Mouse (Mus musculus): ENCODE measurements at regions not wholly inside any gene's neighbourhood (a gene's known extent, or its start where the extent isn't known, plus 50 kb on each side); places are given as distances from the start of the nearest gene placed in this dataset.
A peak's percentile ranks its signal among the peaks of the same experiment; 100 is the strongest.

- no peak for DNase-seq (ENCODE audit: low spot score)
These were observed 302.5 kb upstream of the 4931429L15Rik start for GRCm38 (mm10) chr9:46622255-46622654.

GRCm38 (mm10) chr9:46621851-46622250 is 302.1 kb upstream of the 4931429L15Rik start:
- DNase-seq (ENCODE audit: low spot score) = no peak

GRCm38 (mm10) chr9:46610101-46611005 is 290.6 kb upstream of the 4931429L15Rik start:
- no peak for DNase-seq (ENCODE audit: low spot score)

DNA sequence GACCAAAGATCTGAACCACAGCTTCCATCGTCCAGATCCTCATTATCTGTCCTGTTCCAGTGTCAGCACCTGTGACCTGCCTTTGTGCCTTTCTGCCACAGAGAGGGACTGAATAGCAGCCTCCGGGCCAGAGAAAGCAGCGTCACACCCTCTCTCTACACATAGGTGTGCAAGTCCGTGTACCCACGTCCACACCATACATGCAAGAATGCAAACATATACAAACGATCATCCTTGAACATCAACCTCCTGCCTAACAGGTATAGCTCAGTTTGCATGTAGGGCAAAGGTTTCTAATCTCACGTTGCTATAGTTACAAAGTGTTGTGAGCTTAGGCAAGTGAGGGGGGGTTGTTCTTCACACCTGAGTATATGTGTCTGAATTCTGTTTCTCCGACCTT is 288.9 kb upstream of the 4931429L15Rik start:
- DNase-seq (ENCODE audit: low spot score) = no peak

DNA sequence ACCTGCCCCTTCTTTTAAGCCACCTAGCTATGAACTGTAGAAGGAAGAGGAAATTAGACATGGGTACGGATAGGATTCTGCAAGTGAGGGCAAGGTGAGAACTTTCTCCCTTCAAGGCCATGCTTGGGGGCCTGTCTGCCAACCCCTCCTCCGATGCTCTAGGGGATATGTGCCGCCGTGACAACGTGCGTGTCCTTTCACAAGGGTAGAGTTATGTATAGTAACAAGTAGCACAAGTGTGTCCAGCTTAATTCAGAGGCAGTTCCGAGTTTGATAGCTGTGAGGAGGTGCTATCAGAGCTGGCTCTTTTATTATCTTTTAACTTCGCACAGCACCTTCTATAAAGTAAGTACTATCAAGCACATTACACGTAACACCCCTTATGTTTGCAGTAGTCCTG is 281.0 kb upstream of the 4931429L15Rik start:
- no peak for DNase-seq (ENCODE audit: low spot score)

- DNase-seq (ENCODE audit: low spot score) = peak; percentile 12
These were observed 280.3 kb upstream of the 4931429L15Rik start for GRCm38 (mm10) chr9:46599931-46600708.

DNA sequence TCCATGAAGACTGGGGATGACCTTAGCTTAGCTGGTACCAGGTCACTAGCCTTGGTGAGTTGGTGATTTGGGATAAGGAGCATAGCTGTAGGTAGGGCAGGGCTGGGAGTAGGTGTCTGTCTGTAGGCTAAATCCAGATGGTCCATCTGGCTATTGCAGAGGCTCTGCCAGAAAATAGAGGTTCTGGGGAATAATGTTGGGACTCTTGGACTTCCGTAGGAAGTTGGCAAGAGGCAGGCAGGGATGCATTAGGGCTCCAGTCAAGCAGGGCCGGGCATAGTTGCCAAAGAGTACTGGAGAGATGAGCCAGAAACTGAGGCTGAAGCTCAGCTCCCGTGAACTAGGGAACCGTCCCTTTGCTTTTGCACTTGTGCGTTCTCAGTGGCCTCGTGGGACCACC is 278.7 kb upstream of the 4931429L15Rik start:
- no peak for DNase-seq (ENCODE audit: low spot score)

GRCm38 (mm10) chr9:46593444-46593843 is 273.7 kb upstream of the 4931429L15Rik start:
- no peak for DNase-seq (ENCODE audit: low spot score)

DNA sequence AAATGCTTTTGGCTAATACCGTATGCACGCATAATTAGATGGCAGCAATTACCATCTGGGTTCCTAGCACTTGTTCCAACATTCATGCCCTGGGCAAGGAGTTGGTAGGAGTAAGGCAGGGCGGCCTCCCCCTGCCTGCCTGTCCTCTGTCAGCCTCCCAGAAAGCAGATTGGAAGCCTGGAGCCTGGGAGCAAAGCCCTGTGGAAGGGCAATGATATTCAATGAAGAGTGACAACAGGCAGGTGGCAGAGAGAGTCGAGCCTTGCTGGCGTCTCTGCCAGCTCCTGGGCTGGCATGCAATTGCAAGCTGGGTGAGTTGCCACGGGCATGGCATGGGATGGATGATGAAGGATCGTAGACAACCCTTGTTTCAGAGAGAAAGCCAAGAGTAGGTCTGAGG is 273.1 kb upstream of the 4931429L15Rik start:
- no peak for DNase-seq (ENCODE audit: low spot score)

GRCm38 (mm10) chr9:46586818-46587217 is 267.0 kb upstream of the 4931429L15Rik start:
- DNase-seq (ENCODE audit: low spot score) = no peak

DNA sequence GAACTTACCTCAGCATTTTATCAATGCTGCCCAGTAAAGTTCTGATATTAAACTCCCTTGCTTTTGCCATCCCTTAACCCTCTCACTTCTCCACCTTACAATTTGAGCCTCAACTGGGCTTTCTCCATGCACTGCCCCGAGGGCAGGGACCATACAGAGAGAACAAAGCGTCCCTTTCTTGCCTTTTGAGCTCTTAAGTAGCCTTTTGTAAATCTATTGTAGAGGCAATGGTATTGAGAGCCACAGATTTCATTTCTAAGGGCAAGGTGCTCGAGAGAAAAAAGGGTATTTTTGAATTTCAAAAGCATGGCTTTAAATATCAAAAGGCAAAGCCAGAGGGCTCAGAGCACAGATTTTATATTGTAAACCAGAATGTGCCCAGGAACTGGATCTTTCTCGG is 262.1 kb upstream of the 4931429L15Rik start:
- no peak for DNase-seq (ENCODE audit: low spot score)

GRCm38 (mm10) chr9:46562301-46562700 is 242.5 kb upstream of the 4931429L15Rik start:
- no peak for DNase-seq (ENCODE audit: low spot score)

DNA sequence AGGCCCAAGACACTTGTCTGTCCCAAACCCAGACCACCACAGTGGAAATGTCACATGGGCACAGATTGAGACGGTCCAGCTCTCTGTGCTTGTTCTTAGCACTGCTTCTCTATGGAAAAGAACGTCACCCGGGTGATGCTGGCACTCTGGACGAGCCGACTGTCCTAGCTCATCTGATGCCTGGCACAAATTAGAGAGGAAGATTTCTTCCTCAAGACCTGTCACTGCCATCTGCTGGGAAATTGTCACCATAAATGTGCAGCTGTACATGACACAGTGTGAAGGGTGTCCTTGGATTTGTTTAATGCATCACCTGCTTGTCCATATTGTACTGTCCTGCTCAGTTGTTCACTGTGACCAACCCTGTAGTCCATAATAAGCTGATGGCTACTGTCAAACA is 238.7 kb upstream of the 4931429L15Rik start:
- no peak for DNase-seq (ENCODE audit: low spot score)

DNA sequence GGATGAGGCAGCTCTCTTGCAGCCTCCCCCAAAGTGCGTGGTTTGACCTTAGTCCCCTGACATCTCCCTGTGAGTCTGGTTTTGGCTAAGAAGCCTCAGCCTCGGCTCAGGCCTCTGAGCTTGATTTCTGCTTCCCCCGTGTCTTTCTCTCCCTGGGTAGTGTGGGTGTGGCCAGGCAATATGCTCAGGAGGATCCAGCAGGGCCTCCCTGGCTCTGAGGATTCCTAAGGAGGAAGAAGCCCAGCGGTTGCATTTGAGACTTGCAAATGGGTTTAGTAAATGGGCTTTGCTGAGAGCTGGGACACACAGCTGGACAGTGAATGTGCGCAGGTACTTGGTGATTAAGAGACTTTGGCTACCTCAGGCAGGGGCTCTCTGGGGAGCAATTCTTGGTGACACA is 238.0 kb upstream of the 4931429L15Rik start:
- DNase-seq (ENCODE audit: low spot score) = no peak

DNA sequence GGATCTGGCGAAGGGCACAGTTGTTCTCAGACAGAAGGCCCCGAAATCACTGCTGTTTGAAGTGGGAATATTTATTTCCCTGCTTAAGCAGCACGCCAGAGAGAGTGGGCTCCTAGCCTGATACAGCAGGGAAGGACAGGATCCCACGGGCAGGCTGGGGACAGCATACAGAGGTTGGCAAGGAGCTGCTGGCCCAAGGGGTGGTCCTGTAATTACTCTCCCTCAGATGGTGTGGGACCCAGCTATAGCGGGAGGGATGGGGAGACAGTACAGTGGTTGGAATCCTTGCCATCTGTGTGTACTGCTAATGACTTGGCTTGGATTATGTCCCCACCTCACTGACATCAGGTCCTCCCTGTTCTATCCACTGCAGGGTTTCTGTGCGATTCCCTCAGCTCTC is 235.4 kb upstream of the 4931429L15Rik start:
- DNase-seq (ENCODE audit: low spot score) = no peak

DNA sequence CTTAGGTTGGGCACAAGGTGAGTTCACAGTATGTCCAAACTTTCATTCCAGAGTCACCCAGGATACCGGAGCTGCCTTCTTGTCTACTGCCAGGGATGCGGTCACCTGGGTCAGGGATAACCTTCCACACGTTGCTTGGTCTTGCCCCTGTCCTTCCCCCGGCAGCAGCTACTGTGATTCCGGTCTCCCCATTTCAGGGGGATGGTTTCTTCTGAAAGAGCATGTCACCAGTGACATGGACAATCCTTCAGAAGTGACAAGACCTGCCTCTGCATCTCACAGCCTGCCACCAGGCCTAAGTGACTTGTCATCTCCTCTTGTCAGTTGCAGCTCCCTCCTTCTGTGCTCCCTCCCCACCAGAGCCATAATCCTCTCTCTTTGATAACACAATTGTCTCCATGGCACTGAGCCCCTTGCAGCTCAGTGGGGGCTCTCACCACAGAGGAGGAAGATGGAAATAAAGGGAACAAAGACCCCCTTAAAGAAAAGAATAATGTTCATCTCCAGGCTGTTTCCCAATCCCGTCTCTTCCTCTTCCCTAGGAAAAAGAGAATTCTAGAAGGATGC is 234.9 kb upstream of the 4931429L15Rik start:
- DNase-seq (ENCODE audit: low spot score) = no peak

DNA sequence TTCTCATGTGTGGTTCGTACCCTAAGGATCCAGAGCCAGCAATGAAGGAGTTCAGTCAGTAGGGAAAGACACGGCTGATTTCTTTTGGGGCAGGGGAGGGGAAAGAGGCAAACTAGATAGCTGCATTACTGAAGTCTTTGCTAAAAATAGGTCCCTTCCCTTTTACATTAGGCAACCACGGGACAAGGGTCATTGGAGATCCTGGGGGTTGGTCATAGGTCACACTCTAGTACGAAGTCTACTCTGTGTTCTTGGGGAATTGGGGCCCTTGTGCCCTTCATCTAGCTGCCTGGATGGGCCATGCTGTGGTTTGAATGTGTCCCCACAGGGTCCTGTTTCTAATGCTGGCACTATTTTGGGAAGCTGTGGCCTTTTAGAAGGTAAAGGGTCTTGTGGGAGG is 229.6 kb upstream of the 4931429L15Rik start:
- no peak for DNase-seq (ENCODE audit: low spot score)

GRCm38 (mm10) chr9:46544326-46544725 is 224.5 kb upstream of the 4931429L15Rik start:
- no peak for DNase-seq (ENCODE audit: low spot score)

DNA sequence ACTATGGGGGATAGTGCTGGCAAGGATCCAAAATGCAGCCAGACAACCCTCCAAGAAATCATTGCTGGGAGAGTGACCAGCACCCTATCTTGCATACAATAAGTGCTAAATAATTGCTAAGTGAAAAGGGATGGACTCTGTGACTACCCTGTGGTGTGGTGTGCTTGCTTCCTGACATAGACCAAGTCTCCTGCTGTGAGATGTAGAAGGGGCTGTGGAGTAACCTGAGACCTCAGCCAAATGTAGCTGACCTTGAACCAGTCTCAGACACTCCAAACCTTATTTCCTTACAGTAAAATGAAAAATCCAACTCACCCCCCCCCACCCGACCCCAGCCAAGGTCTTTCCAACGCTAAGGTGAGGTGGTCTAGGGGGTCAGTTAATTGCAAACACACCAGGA is 221.2 kb upstream of the 4931429L15Rik start:
- no peak for DNase-seq (ENCODE audit: low spot score)

- no peak for DNase-seq (ENCODE audit: low spot score)
These were observed 218.8 kb upstream of the 4931429L15Rik start for GRCm38 (mm10) chr9:46538616-46539015.

GRCm38 (mm10) chr9:46516401-46517130 is 196.8 kb upstream of the 4931429L15Rik start:
- no peak for DNase-seq (ENCODE audit: low spot score)
